Mouse (Mus musculus): ENCODE results near the gene Grid2.

The Grid2 gene

DNA sequence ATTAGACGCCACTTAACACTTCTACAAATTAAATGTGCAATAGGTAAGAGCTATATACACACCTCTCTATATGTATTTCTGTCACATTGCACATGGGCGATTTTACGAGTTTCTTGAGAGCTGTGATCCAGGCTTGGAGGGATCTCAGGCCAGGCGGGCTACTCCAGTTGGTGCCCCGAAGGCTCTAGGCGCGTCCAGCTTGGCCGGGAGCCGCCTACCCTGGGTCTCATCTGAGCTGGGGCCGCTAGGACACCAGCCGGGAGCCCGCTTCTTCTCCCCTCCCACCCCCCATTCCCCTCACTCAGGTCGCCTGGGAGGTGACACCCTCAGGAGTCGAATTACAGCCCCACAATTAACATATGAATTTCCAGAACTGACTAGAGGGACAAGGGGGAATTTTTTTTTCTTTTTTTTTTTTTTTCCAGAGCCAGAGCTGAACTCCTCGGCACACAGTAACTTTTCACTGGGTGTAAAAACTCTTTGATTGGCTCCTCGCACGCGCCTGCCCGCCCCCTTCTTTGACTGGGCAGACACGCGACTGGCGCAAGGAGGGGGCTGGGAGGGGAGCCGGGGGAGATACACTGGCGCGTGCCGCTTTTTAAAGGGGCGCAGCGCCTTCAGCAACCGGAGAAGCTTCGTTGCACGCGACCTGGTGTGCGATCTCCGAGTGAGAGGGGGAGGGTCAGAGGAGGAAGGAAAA, 1473.0 kb downstream of the Grid2 start, which contains the start of gene Atoh1:
Atoh1 (plus strand) TSS at position 627 of the 700 bp plus-strand sequence.
- in situ Hi-C loops (cut with MboI, MseI) = no loop called here

GRCm38 (mm10) chr6:64729231-64730011, 1473.7 kb downstream of the Grid2 start:
- in situ Hi-C loops (cut with MboI, MseI) = no loop called here

DNA sequence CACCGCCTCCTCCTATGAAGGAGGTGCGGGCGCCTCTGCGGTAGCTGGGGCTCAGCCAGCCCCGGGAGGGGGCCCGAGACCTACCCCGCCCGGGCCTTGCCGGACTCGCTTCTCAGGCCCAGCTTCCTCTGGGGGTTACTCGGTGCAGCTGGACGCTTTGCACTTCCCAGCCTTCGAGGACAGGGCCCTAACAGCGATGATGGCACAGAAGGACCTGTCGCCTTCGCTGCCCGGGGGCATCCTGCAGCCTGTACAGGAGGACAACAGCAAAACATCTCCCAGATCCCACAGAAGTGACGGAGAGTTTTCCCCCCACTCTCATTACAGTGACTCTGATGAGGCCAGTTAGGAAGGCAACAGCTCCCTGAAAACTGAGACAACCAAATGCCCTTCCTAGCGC, 1474.4 kb downstream of the Grid2 start:
- in situ Hi-C loops (cut with MboI, MseI) = no loop called here

DNA sequence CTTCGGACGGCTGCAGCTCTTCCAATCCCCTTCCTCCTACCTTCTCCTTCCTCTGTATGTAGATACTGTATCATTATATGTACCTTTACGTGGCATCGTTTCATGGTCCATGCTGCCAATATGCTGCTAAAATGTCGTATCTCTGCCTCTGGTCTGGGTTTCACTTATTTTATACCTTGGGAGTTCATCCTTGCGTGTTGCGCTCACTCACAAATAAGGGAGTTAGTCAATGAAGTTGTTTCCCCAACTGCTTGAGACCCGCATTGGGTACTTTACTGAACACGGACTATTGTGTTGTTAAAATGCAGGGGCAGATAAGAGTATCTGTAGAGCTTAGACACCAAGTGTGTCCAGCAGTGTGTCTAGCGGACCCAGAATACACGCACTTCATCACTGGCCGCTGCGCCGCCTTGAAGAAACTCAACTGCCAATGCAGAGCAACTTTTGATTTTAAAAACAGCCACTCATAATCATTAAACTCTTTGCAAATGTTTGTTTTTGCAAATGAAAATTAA, 1474.9 kb downstream of the Grid2 start:
- in situ Hi-C loops (cut with MboI, MseI) = no loop called here

DNA sequence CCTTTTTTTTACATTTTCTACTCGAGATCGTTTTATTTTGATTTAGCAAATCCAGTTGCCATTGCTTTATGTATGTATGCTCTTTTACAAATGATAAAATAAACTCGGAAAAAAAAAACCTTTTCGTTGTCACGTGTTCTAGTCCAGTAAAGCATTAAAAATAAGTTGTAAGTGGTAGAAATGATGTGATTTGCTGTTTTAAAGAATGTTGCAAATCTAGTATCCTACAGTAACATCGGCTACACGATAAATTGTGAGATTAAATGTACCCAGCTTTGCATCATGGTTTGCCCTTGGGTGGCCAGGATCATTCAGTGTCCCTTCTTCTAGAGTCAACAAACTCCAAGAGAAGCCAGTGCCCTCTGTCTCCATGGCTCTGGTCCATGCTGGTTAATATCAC, 1475.5 kb downstream of the Grid2 start:
- in situ Hi-C loops (cut with MboI, MseI) = no loop called here

- in situ Hi-C loops (cut with MboI, MseI) = no loop called here
Observed at GRCm38 (mm10) chr6:64731621-64732320, 1476.1 kb downstream of the Grid2 start.

DNA sequence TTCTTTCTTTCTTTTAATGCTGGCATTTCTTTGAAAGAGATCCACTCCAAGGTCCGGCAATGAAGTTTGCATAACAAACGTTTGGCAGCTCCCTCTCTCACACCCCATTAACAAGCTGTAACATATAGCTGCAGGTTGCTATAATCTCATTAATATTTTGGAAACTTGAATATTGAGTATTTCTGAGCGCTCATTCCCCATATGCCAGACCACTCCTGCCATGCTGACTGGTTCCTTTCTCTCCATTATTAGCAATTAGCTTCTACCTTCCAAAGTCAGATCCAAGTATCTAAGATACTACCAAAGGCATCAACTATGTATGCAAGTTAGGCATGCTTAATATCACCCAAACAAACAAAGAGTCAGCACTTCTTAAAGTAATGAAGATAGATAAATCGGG, 1477.6 kb downstream of the Grid2 start:
- in situ Hi-C loops (cut with MboI, MseI) = no loop called here

- in situ Hi-C loops (cut with MboI, MseI) = no loop called here
Observed at GRCm38 (mm10) chr6:64734441-64735320, 1479.0 kb downstream of the Grid2 start.

DNA sequence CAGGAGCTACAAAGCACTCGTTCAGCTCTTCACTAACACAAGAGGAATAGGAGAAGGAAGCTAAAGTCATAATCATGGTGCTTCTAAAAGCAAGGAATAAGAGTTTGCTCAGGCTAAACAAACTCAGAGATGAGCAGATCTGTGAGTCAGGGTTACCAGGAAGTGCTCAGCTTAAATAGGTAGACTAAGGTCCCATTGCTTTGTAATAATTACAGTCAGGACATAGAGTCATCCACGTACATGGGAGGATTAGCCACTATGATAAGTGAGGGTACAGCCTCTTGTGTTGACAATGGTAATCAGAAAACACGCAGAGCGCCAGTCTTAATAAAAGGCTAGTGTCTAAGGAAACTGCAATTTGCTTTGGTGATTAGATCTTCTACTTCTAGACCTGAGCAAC, 1480.6 kb downstream of the Grid2 start:
- in situ Hi-C loops (cut with MboI, MseI) = no loop called here

- in situ Hi-C loops (cut with MboI, MseI) = no loop called here
Observed at GRCm38 (mm10) chr6:64742915-64743489, 1487.3 kb downstream of the Grid2 start.

All from T-helper 17 cell (primary cell).